Mouse (Mus musculus): ENCODE results near the gene Flywch2. TPM values are rescaled to one million over a fixed set of nuclear protein-coding genes. Genes with fewer than 3 reads are reported as not detected.

Flywch2 gene
- polyA plus RNA-seq (2014; fragmentation: Illumina TruSeq; extraction: RNeasy Lipid Tissue Mini Kit (QIAGEN cat#74804); ENCODE audit: low read depth, low replicate concordance) = 16.1 TPM

GRCm38 (mm10) chr17:23785561-23786471 is at the start of gene Flywch2:
Gene Flywch2, minus strand, starts transcription at chr17:23786081.

GRCm38 (mm10) chr17:23829064-23829619 is 43.3 kb upstream of the Flywch2 start, which contains the start of gene Elob:
Gene Elob, minus strand, starts transcription at chr17:23829136.

GRCm38 (mm10) chr17:23790269-23791078 is 4.6 kb upstream of the Flywch2 start, which contains the start of gene Srrm2:
Gene Srrm2, plus strand, starts transcription at chr17:23790532.

GRCm38 (mm10) chr17:23771284-23772218 is 14.3 kb downstream of the Flywch2 start, which contains the start of gene Flywch1:
Gene Flywch1, minus strand, starts transcription at chr17:23771602.

GRCm38 (mm10) chr17:23745301-23746251 is 40.3 kb downstream of the Flywch2 start, which contains the start of gene Kremen2:
Gene Kremen2, minus strand, starts transcription at chr17:23745833.

GRCm38 (mm10) chr17:23740598-23741021 is 45.3 kb downstream of the Flywch2 start, which contains the start of gene Paqr4:
Gene Paqr4, minus strand, starts transcription at chr17:23740867.

Other genes starting within 250 kb of the Flywch2 start
- 9.9 TPM for gene Zfp213, start 221.8 kb downstream of the Flywch2 start, polyA plus RNA-seq (2014; fragmentation: Illumina TruSeq; extraction: RNeasy Lipid Tissue Mini Kit (QIAGEN cat#74804); ENCODE audit: low read depth, low replicate concordance)
- gene Zfp13, start 186.6 kb downstream of the Flywch2 start, polyA plus RNA-seq (2014; fragmentation: Illumina TruSeq; extraction: RNeasy Lipid Tissue Mini Kit (QIAGEN cat#74804); ENCODE audit: low read depth, low replicate concordance) = 23.0 TPM
- 0.16 TPM for gene Zscan10, start 185.2 kb downstream of the Flywch2 start, polyA plus RNA-seq (2014; fragmentation: Illumina TruSeq; extraction: RNeasy Lipid Tissue Mini Kit (QIAGEN cat#74804); ENCODE audit: low read depth, low replicate concordance)
- gene Mmp25, start 140.8 kb downstream of the Flywch2 start, polyA plus RNA-seq (2014; fragmentation: Illumina TruSeq; extraction: RNeasy Lipid Tissue Mini Kit (QIAGEN cat#74804); ENCODE audit: low read depth, low replicate concordance) = 0.25 TPM
- 2.7 TPM for gene Bicdl2, start 125.6 kb downstream of the Flywch2 start, polyA plus RNA-seq (2014; fragmentation: Illumina TruSeq; extraction: RNeasy Lipid Tissue Mini Kit (QIAGEN cat#74804); ENCODE audit: low read depth, low replicate concordance)
- 226 TPM for gene Hcfc1r1, start 112.5 kb downstream of the Flywch2 start, polyA plus RNA-seq (2014; fragmentation: Illumina TruSeq; extraction: RNeasy Lipid Tissue Mini Kit (QIAGEN cat#74804); ENCODE audit: low read depth, low replicate concordance)
- 10.9 TPM for gene Thoc6, start 112.2 kb downstream of the Flywch2 start, polyA plus RNA-seq (2014; fragmentation: Illumina TruSeq; extraction: RNeasy Lipid Tissue Mini Kit (QIAGEN cat#74804); ENCODE audit: low read depth, low replicate concordance)
- gene Tnfrsf12a, start 108.6 kb downstream of the Flywch2 start, polyA plus RNA-seq (2014; fragmentation: Illumina TruSeq; extraction: RNeasy Lipid Tissue Mini Kit (QIAGEN cat#74804); ENCODE audit: low read depth, low replicate concordance) = 25.6 TPM
- 1.0 TPM for gene Cldn6, start 106.8 kb downstream of the Flywch2 start, polyA plus RNA-seq (2014; fragmentation: Illumina TruSeq; extraction: RNeasy Lipid Tissue Mini Kit (QIAGEN cat#74804); ENCODE audit: low read depth, low replicate concordance)
- gene Cldn9, start 102.1 kb downstream of the Flywch2 start, polyA plus RNA-seq (2014; fragmentation: Illumina TruSeq; extraction: RNeasy Lipid Tissue Mini Kit (QIAGEN cat#74804); ENCODE audit: low read depth, low replicate concordance) = 1.2 TPM
- 0.30 TPM for gene 1520401A03Rik, start 63.3 kb downstream of the Flywch2 start, polyA plus RNA-seq (2014; fragmentation: Illumina TruSeq; extraction: RNeasy Lipid Tissue Mini Kit (QIAGEN cat#74804); ENCODE audit: low read depth, low replicate concordance)
- gene Pkmyt1, start 59.7 kb downstream of the Flywch2 start, polyA plus RNA-seq (2014; fragmentation: Illumina TruSeq; extraction: RNeasy Lipid Tissue Mini Kit (QIAGEN cat#74804); ENCODE audit: low read depth, low replicate concordance) = 8.8 TPM
- gene Paqr4, start 45.2 kb downstream of the Flywch2 start, polyA plus RNA-seq (2014; fragmentation: Illumina TruSeq; extraction: RNeasy Lipid Tissue Mini Kit (QIAGEN cat#74804); ENCODE audit: low read depth, low replicate concordance) = 19.4 TPM
- gene Kremen2, start 40.2 kb downstream of the Flywch2 start, polyA plus RNA-seq (2014; fragmentation: Illumina TruSeq; extraction: RNeasy Lipid Tissue Mini Kit (QIAGEN cat#74804); ENCODE audit: low read depth, low replicate concordance) = 0.24 TPM
- gene Flywch1, start 14.5 kb downstream of the Flywch2 start, polyA plus RNA-seq (2014; fragmentation: Illumina TruSeq; extraction: RNeasy Lipid Tissue Mini Kit (QIAGEN cat#74804); ENCODE audit: low read depth, low replicate concordance) = 65.6 TPM
- 339 TPM for gene Srrm2, start 4.5 kb upstream of the Flywch2 start, polyA plus RNA-seq (2014; fragmentation: Illumina TruSeq; extraction: RNeasy Lipid Tissue Mini Kit (QIAGEN cat#74804); ENCODE audit: low read depth, low replicate concordance)
- gene Elob, start 43.1 kb upstream of the Flywch2 start, polyA plus RNA-seq (2014; fragmentation: Illumina TruSeq; extraction: RNeasy Lipid Tissue Mini Kit (QIAGEN cat#74804); ENCODE audit: low read depth, low replicate concordance) = 387 TPM
- 1.4 TPM for gene Prss33, start 50.0 kb upstream of the Flywch2 start, polyA plus RNA-seq (2014; fragmentation: Illumina TruSeq; extraction: RNeasy Lipid Tissue Mini Kit (QIAGEN cat#74804); ENCODE audit: low read depth, low replicate concordance)
- gene Prss32, start 57.8 kb upstream of the Flywch2 start, polyA plus RNA-seq (2014; fragmentation: Illumina TruSeq; extraction: RNeasy Lipid Tissue Mini Kit (QIAGEN cat#74804); ENCODE audit: low read depth, low replicate concordance) = not detected
- 0.55 TPM for gene Prss41, start 58.1 kb upstream of the Flywch2 start, polyA plus RNA-seq (2014; fragmentation: Illumina TruSeq; extraction: RNeasy Lipid Tissue Mini Kit (QIAGEN cat#74804); ENCODE audit: low read depth, low replicate concordance)
- gene Prss21, start 82.0 kb upstream of the Flywch2 start, polyA plus RNA-seq (2014; fragmentation: Illumina TruSeq; extraction: RNeasy Lipid Tissue Mini Kit (QIAGEN cat#74804); ENCODE audit: low read depth, low replicate concordance) = 1.1 TPM
- gene Dcpp1, start 94.8 kb upstream of the Flywch2 start, polyA plus RNA-seq (2014; fragmentation: Illumina TruSeq; extraction: RNeasy Lipid Tissue Mini Kit (QIAGEN cat#74804); ENCODE audit: low read depth, low replicate concordance) = not detected
- not detected for gene Dcpp2, start 94.8 kb upstream of the Flywch2 start, polyA plus RNA-seq (2014; fragmentation: Illumina TruSeq; extraction: RNeasy Lipid Tissue Mini Kit (QIAGEN cat#74804); ENCODE audit: low read depth, low replicate concordance)
- gene Dcpp3, start 131.4 kb upstream of the Flywch2 start, polyA plus RNA-seq (2014; fragmentation: Illumina TruSeq; extraction: RNeasy Lipid Tissue Mini Kit (QIAGEN cat#74804); ENCODE audit: low read depth, low replicate concordance) = not detected
- not detected for gene Sbp, start 155.6 kb upstream of the Flywch2 start, polyA plus RNA-seq (2014; fragmentation: Illumina TruSeq; extraction: RNeasy Lipid Tissue Mini Kit (QIAGEN cat#74804); ENCODE audit: low read depth, low replicate concordance)
- gene Sbpl, start 169.2 kb upstream of the Flywch2 start, polyA plus RNA-seq (2014; fragmentation: Illumina TruSeq; extraction: RNeasy Lipid Tissue Mini Kit (QIAGEN cat#74804); ENCODE audit: low read depth, low replicate concordance) = not detected
- not detected for gene Prss30, start 194.5 kb upstream of the Flywch2 start, polyA plus RNA-seq (2014; fragmentation: Illumina TruSeq; extraction: RNeasy Lipid Tissue Mini Kit (QIAGEN cat#74804); ENCODE audit: low read depth, low replicate concordance)
- gene Prss22, start 212.0 kb upstream of the Flywch2 start, polyA plus RNA-seq (2014; fragmentation: Illumina TruSeq; extraction: RNeasy Lipid Tissue Mini Kit (QIAGEN cat#74804); ENCODE audit: low read depth, low replicate concordance) = not detected